9 mouse cellular contexts compared by ENCODE assay signal in genomic region chrX:157454430-157454829, GRCm38 (mm10). TPM values are rescaled to one million over a fixed set of nuclear protein-coding genes. Genes with fewer than 3 reads are reported as not detected.
DNase-seq lines count a peak whose midpoint lies in the region; ATAC-seq lines count a peak whose summit lies in the region.
"Had no signal": no experiment of that assay in that cellular context is flagged by ENCODE, and none has a peak within 500 bp of the region (broad histone marks: within the 10 kb centered on the region; RNA-seq: fewer than 3 reads in every experiment).

No protein-coding gene starts in this region.

- peak; percentile 14 for DNase-seq in heart, adult 8-10 months (ENCODE audit: low spot score)
- DNase-seq in heart, adult 11 months, result no peak
- peak; percentile 35 for DNase-seq in c-Kit-positive CD71-negative TER-119-negative erythroid progenitor cells, embryonic 14.5 days (ENCODE audit: low read depth)
- peak; percentile 6 to 64 for DNase-seq in frontal cortex, postnatal 14 days (ENCODE audit: low spot score in 2 of 2)
- DNase-seq in layer of hippocampus, postnatal 36 days, result peak; percentile 27 to 34
- DNase-seq in mesoderm, embryonic 11.5 days (ENCODE audit: low read depth, low spot score), result peak; percentile 56
- DNase-seq in thymus, postnatal 10 days (ENCODE audit: low spot score in 2 of 2), result peak; percentile 16 to 39

- ATAC-seq in CD4-positive, CD25-positive, alpha-beta regulatory T cell, adult 4 months, result peak; percentile 71

RNA-seq across cellular contexts. Expression of gene Sms, which starts 37.7 kb away (rescaled TPM):
- 10 to 100 TPM; 37.0 to 81.6 (median 52.2) TPM for total RNA-seq in heart, adult 8-10 months (2022)
- 10 to 100 TPM; 46.7 to 62.0 TPM for polyA plus RNA-seq in CD4-positive, CD25-positive, alpha-beta regulatory T cell, adult 4 months (2017; shearing (Covaris generic))
- total RNA-seq in layer of hippocampus, postnatal 36 days (2021), result 100 to 1,000 TPM; 105 to 106 TPM

RNA-seq across cellular contexts. Expression of gene Phex, which starts 39.3 kb away (rescaled TPM):
- under 1 TPM in 1 of 4 experiments, not detected in 3; 0.09 TPM for total RNA-seq in heart, adult 8-10 months (2022)
- polyA plus RNA-seq in CD4-positive, CD25-positive, alpha-beta regulatory T cell, adult 4 months (2017; shearing (Covaris generic)), result not detected
- total RNA-seq in layer of hippocampus, postnatal 36 days (2021), result under 1 TPM; 0.12 to 0.33 TPM
- polyA plus RNA-seq: macrophage had no signal
